Mouse (Mus musculus): ENCODE results near the gene Pip5k1c. TPM values are rescaled to one million over a fixed set of nuclear protein-coding genes. Genes with fewer than 3 reads are reported as not detected.
A peak's percentile ranks its signal among the peaks of the same experiment; 100 is the strongest.

Pip5k1c gene
- polyA plus RNA-seq, 1 experiment from 2014 or later = 132 TPM

GRCm38 (mm10) chr10:81340551-81341332 is 48.0 kb downstream of the Pip5k1c start:
- ATAC-seq (ENCODE audit: low FRiP score, low TSS enrichment) (no peak), DNase-seq (no peak)
- Histone ChIP-seq H3K36me3 (ENCODE audit: control insufficient read depth, insufficient read depth, low read length) (no peaks in the 10 kb centered on the region), H3K4me3 (replicated peaks; ENCODE audit: low read depth, low read length) (no peak overlapping the region), H3K9ac (replicated peaks; ENCODE audit: low read length) (no peak overlapping the region), H3K27me3 (ENCODE audit: control insufficient read depth, insufficient read depth, low read length) (peaks cover 43% of the 10 kb centered on the region), H3K9me3 (ENCODE audit: control insufficient read depth, low read length) (no peaks in the 10 kb centered on the region), H3K4me1 (ENCODE audit: control insufficient read depth, insufficient read depth, low read length) (0 out of 2 replicates have a peak, but pooled peaks cover 3% of the 10 kb centered on the region), H3K27ac (replicated peaks; ENCODE audit: low read depth, low read length) (no peak overlapping the region), H3K4me2 (ENCODE audit: low read length) (no peak overlapping the region)
- WGBS = 39% methylated on average over 17 of the region's 17 CpGs

GRCm38 (mm10) chr10:81341333-81341949 is 48.7 kb downstream of the Pip5k1c start:
- ATAC-seq (ENCODE audit: low FRiP score, low TSS enrichment) (no peak), DNase-seq (peak; percentile 78)
- Histone ChIP-seq H3K4me3 (replicated peaks; ENCODE audit: low read depth, low read length) (no peak overlapping the region), H3K27me3 (ENCODE audit: control insufficient read depth, insufficient read depth, low read length) (peaks cover 46% of the 10 kb centered on the region), H3K9ac (replicated peaks; ENCODE audit: low read length) (no peak overlapping the region), H3K9me3 (ENCODE audit: control insufficient read depth, low read length) (no peaks in the 10 kb centered on the region), H3K27ac (replicated peaks; ENCODE audit: low read depth, low read length) (no peak overlapping the region), H3K4me2 (ENCODE audit: low read length) (no peak overlapping the region), H3K36me3 (ENCODE audit: control insufficient read depth, insufficient read depth, low read length) (no peaks in the 10 kb centered on the region), H3K4me1 (ENCODE audit: control insufficient read depth, insufficient read depth, low read length) (0 out of 2 replicates have a peak, but pooled peaks cover 3% of the 10 kb centered on the region)
- WGBS = 37% methylated on average over 16 of the region's 16 CpGs

- Histone ChIP-seq H3K9me3 (ENCODE audit: control insufficient read depth, low read length) (no peaks in the 10 kb centered on the region), H3K4me2 (ENCODE audit: low read length) (peak within 1 kb of the TSS; percentile 60), H3K9ac (replicated peaks; ENCODE audit: low read length) (peak within 1 kb of the TSS; percentile 47), H3K27ac (replicated peaks; ENCODE audit: low read depth, low read length) (no peak within 1 kb of the TSS), H3K4me3 (replicated peaks; ENCODE audit: low read depth, low read length) (peak within 1 kb of the TSS; percentile 35), H3K27me3 (ENCODE audit: control insufficient read depth, insufficient read depth, low read length) (peaks cover 46% of the 10 kb centered on the region), H3K4me1 (ENCODE audit: control insufficient read depth, insufficient read depth, low read length) (0 out of 2 replicates have a peak, but pooled peaks cover 3% of the 10 kb centered on the region), H3K36me3 (ENCODE audit: control insufficient read depth, insufficient read depth, low read length) (no peaks in the 10 kb centered on the region)
- 4% methylated on average over 67 of the region's 67 CpGs for WGBS
- no peak for ATAC-seq (ENCODE audit: low FRiP score, low TSS enrichment)
- peak; percentile 45 for DNase-seq
These were observed 50.1 kb downstream of the Pip5k1c start, which contains the start of gene Gipc3 for GRCm38 (mm10) chr10:81342686-81343505. Gipc3 (minus strand) TSS chr10:81343266.

GRCm38 (mm10) chr10:81344421-81345161 is 51.8 kb downstream of the Pip5k1c start:
- Histone ChIP-seq H3K9me3 (ENCODE audit: control insufficient read depth, low read length) (no peaks in the 10 kb centered on the region), H3K27ac (replicated peaks; ENCODE audit: low read depth, low read length) (no peak overlapping the region), H3K36me3 (ENCODE audit: control insufficient read depth, insufficient read depth, low read length) (no peaks in the 10 kb centered on the region), H3K9ac (replicated peaks; ENCODE audit: low read length) (no peak overlapping the region), H3K4me1 (ENCODE audit: control insufficient read depth, insufficient read depth, low read length) (peaks cover 9% of the 10 kb centered on the region), H3K4me2 (ENCODE audit: low read length) (no peak overlapping the region), H3K4me3 (replicated peaks; ENCODE audit: low read depth, low read length) (no peak overlapping the region), H3K27me3 (ENCODE audit: control insufficient read depth, insufficient read depth, low read length) (peaks cover 46% of the 10 kb centered on the region)
- WGBS = 53% methylated on average over 8 of the region's 8 CpGs
- ATAC-seq (ENCODE audit: low FRiP score, low TSS enrichment) (no peak), DNase-seq (no peak)

- WGBS = 81% methylated on average over 4 of the region's 4 CpGs
- DNase-seq = no peak
- H3K27me3 ChIP-seq (ENCODE audit: control insufficient read depth, insufficient read depth, low read length) = peaks cover 46% of the 10 kb centered on the region
- H3K9ac ChIP-seq (replicated peaks; ENCODE audit: low read length) = no peak overlapping the region
- ATAC-seq (ENCODE audit: low FRiP score, low TSS enrichment) = no peak
- no peaks in the 10 kb centered on the region for H3K36me3 ChIP-seq (ENCODE audit: control insufficient read depth, insufficient read depth, low read length)
- peaks cover 13% of the 10 kb centered on the region for H3K4me1 ChIP-seq (ENCODE audit: control insufficient read depth, insufficient read depth, low read length)
- no peak overlapping the region for H3K27ac ChIP-seq (replicated peaks; ENCODE audit: low read depth, low read length)
- no peak overlapping the region for H3K4me2 ChIP-seq (ENCODE audit: low read length)
- H3K9me3 ChIP-seq (ENCODE audit: control insufficient read depth, low read length) = no peaks in the 10 kb centered on the region
- H3K4me3 ChIP-seq (replicated peaks; ENCODE audit: low read depth, low read length) = no peak overlapping the region
These were observed 52.4 kb downstream of the Pip5k1c start for GRCm38 (mm10) chr10:81345162-81345534.

- H3K27ac ChIP-seq (replicated peaks; ENCODE audit: low read depth, low read length) = no peak overlapping the region
- H3K4me1 ChIP-seq (ENCODE audit: control insufficient read depth, insufficient read depth, low read length) = peaks cover 13% of the 10 kb centered on the region
- H3K36me3 ChIP-seq (ENCODE audit: control insufficient read depth, insufficient read depth, low read length) = no peaks in the 10 kb centered on the region
- peak overlapping the region; percentile 45; the same call in 1 of the 2 replicates for H3K9ac ChIP-seq (replicated peaks; ENCODE audit: low read length)
- peak overlapping the region; percentile 50 for H3K4me2 ChIP-seq (ENCODE audit: low read length)
- ATAC-seq (ENCODE audit: low FRiP score, low TSS enrichment) = no peak
- H3K4me3 ChIP-seq (replicated peaks; ENCODE audit: low read depth, low read length) = peak overlapping the region; percentile 21
- 8% methylated on average over 55 of the region's 55 CpGs for WGBS
- peaks cover 44% of the 10 kb centered on the region for H3K27me3 ChIP-seq (ENCODE audit: control insufficient read depth, insufficient read depth, low read length)
- no peaks in the 10 kb centered on the region for H3K9me3 ChIP-seq (ENCODE audit: control insufficient read depth, low read length)
- peak; percentile 81 for DNase-seq
These were observed 53.8 kb downstream of the Pip5k1c start for GRCm38 (mm10) chr10:81346453-81347067.

GRCm38 (mm10) chr10:81349146-81349545 is 56.4 kb downstream of the Pip5k1c start:
- Histone ChIP-seq H3K36me3 (ENCODE audit: control insufficient read depth, insufficient read depth, low read length) (no peaks in the 10 kb centered on the region), H3K9ac (replicated peaks; ENCODE audit: low read length) (peak overlapping the region; percentile 62; the same call in 1 of the 2 replicates), H3K4me1 (ENCODE audit: control insufficient read depth, insufficient read depth, low read length) (peaks cover 11% of the 10 kb centered on the region), H3K27me3 (ENCODE audit: control insufficient read depth, insufficient read depth, low read length) (peaks cover 19% of the 10 kb centered on the region), H3K27ac (replicated peaks; ENCODE audit: low read depth, low read length) (no peak overlapping the region), H3K4me3 (replicated peaks; ENCODE audit: low read depth, low read length) (peak overlapping the region; percentile 60; the same call in 1 of the 2 replicates), H3K4me2 (ENCODE audit: low read length) (peak overlapping the region; percentile 92), H3K9me3 (ENCODE audit: control insufficient read depth, low read length) (no peaks in the 10 kb centered on the region)
- WGBS = 4% methylated on average over 12 of the region's 12 CpGs
- no peak for ATAC-seq (ENCODE audit: low FRiP score, low TSS enrichment)
- DNase-seq = no peak
